Comparison of ENCODE assay signal across 8 mouse cellular contexts in genomic region chr15:89180571-89181229, GRCm38 (mm10). TPM values are rescaled to one million over a fixed set of nuclear protein-coding genes. Genes with fewer than 3 reads are reported as not detected.
DNase-seq lines count a peak whose midpoint lies in the region; ATAC-seq and TF ChIP-seq lines count a peak whose summit lies in the region.

Gene Plxnb2, minus strand, starts transcription at chr15:89180788.

- H3K27me3 ChIP-seq in hindbrain, embryonic 10.5 days (ENCODE audit: insufficient read depth, poor library complexity, severe bottlenecking): no peaks in the 10 kb centered on the region
- H3K27me3 ChIP-seq in lung, postnatal 0 days (replicated peaks; ENCODE audit: insufficient read depth, low read length): no peaks in the 10 kb centered on the region

- H3K36me3 ChIP-seq in hindbrain, embryonic 10.5 days: peaks cover 21% of the 10 kb centered on the region
- H3K36me3 ChIP-seq in lung, postnatal 0 days (ENCODE audit: insufficient read depth, low read length): no peaks in the 10 kb centered on the region

- peak; percentile 92 for DNase-seq in R1 (ENCODE audit: low read depth, low spot score)
- DNase-seq in cerebellum, adult 9-10 months: peak; percentile 85
- peak; percentile 80 to 82 for DNase-seq in frontal cortex, postnatal 10 days (ENCODE audit: low spot score in 2 of 2)
- peak; percentile 90 for DNase-seq in hindbrain, embryonic 10.5 days (ENCODE audit: low spot score)
- DNase-seq in layer of hippocampus, postnatal 10 days (ENCODE audit: low spot score in 2 of 2): peak; percentile 78 to 83
- peak; percentile 94 for DNase-seq in lung, postnatal 0 days (ENCODE audit: low spot score)
- DNase-seq in ovary, postnatal 36 days (ENCODE audit: low spot score): peak; percentile 85
- no peak for DNase-seq in thymus, adult 18-20 months

- no peak for TF ChIP-seq EP300 in lung, postnatal 0 days (IDR thresholded peaks at IDR 0.05)

- peaks cover 87% of the 10 kb centered on the region for H3K4me1 ChIP-seq in hindbrain, embryonic 10.5 days (replicated peaks)
- peaks cover 41% of the 10 kb centered on the region for H3K4me1 ChIP-seq in lung, postnatal 0 days (ENCODE audit: insufficient read depth, low read depth, low read length)

- TF ChIP-seq CTCF in lung, postnatal 0 days (IDR thresholded peaks at IDR 0.05): no peak

- WGBS in hindbrain, embryonic 10.5 days: under 1% methylated on average over 72 of the region's 72 CpGs
- under 1% methylated on average over 37 of the region's 72 CpGs for WGBS in lung, postnatal 0 days

- H3K4me3 ChIP-seq in hindbrain, embryonic 10.5 days: peak within 1 kb of the TSS; percentile 87
- peak within 1 kb of the TSS; percentile 70 for H3K4me3 ChIP-seq in lung, postnatal 0 days (ENCODE audit: low read depth, low read length)

- peak within 1 kb of the TSS; percentile 56 for H3K9ac ChIP-seq in lung, postnatal 0 days (replicated peaks; ENCODE audit: low read depth)

- no peaks in the 10 kb centered on the region for H3K9me3 ChIP-seq in hindbrain, embryonic 10.5 days
- H3K9me3 ChIP-seq in lung, postnatal 0 days (ENCODE audit: low read length): no peaks in the 10 kb centered on the region

- H3K27ac ChIP-seq in hindbrain, embryonic 10.5 days: peak within 1 kb of the TSS; percentile 99
- peak within 1 kb of the TSS; percentile 90 for H3K27ac ChIP-seq in lung, postnatal 0 days (ENCODE audit: low read length)

- H3K4me2 ChIP-seq in lung, postnatal 0 days (replicated peaks; ENCODE audit: low read depth, low read length): peak within 1 kb of the TSS; percentile 81

- ATAC-seq in lung, postnatal 0 days: peak; percentile 87

RNA-seq across cellular contexts. Expression of gene Plxnb2, which starts in this region (rescaled TPM):
- 133 and 155 TPM in 2 replicates for polyA plus RNA-seq in hindbrain, embryonic 10.5 days (2016; fragmentation: Nextera tagmentation; extraction: Ambion mirVana)
- 10 to 100 TPM; 65.4 to 78.2 TPM for total RNA-seq in layer of hippocampus, postnatal 10 days (2021)
- polyA plus RNA-seq in lung, postnatal 0 days (2015; fragmentation: Nextera tagmentation; extraction: Ambion mirVana): 73.1 and 104 TPM in 2 replicates

Comparison
In these comparisons a context has a peak if more than half of its experiments do, and no peak if none do; other contexts are left out.
1. DNase-seq: peak in R1 (single experiment), cerebellum, adult 9-10 months (single experiment), frontal cortex, postnatal 10 days (2 of 2), hindbrain, embryonic 10.5 days (single experiment), layer of hippocampus, postnatal 10 days (2 of 2), lung, postnatal 0 days (single experiment) and ovary, postnatal 36 days (single experiment); none in thymus, adult 18-20 months (0 of 2).